Mouse (Mus musculus) liver, postnatal 0 days (tissue): ENCODE data around the gene Lrrc4. TPM values are rescaled to one million over a fixed set of nuclear protein-coding genes. Genes with fewer than 3 reads are reported as not detected.
A peak's percentile ranks its signal among the peaks of the same experiment; 100 is the strongest.

Experiments
- ATAC-seq: fragments of 200-750 bp; cut with Nextera tagmentation; 2 replicates; pipeline ENCODE4 v1.8.0; 2017; ENCODE audit warnings: mild to moderate bottlenecking, moderate library complexity
- DNase-seq: peaks from one replicate; pipeline ENCODE4 v3.0.0-alpha.2; 2016
- H3K27ac ChIP-seq: fragments of 300-500 bp; sonication (generic); 2 replicates; pipeline ENCODE4 v1.5.1; 2014; ENCODE audit warnings: antibody characterized with exemption, moderate library complexity, mild to moderate bottlenecking, low read depth
- H3K27me3 ChIP-seq: fragments of 300-500 bp; sonication (generic); 2 replicates; pipeline ENCODE4 v1.6.1; 2014; ENCODE audit warnings: low read length, control low read depth, mixed read lengths; ENCODE audit not compliant: insufficient read depth
- H3K36me3 ChIP-seq: fragments of 300-500 bp; sonication (generic); replicated peaks from 2 replicates; pipeline ENCODE4 v1.6.1; 2014; ENCODE audit warnings: mild to moderate bottlenecking, control low read depth, low read length, moderate library complexity, mixed read lengths; ENCODE audit not compliant: insufficient read depth
- H3K4me1 ChIP-seq: fragments of 300-500 bp; sonication (generic); 2 replicates; pipeline ENCODE4 v1.6.1; 2014; ENCODE audit warnings: antibody characterized with exemption, mild to moderate bottlenecking, control low read depth; ENCODE audit not compliant: insufficient read depth
- H3K4me2 ChIP-seq: fragments of 300-500 bp; sonication (generic); 2 replicates; pipeline ENCODE4 v1.6.1; 2014; ENCODE audit warnings: low read depth, mild to moderate bottlenecking, low read length, moderate library complexity, mixed read lengths
- H3K4me3 ChIP-seq: fragments of 300-500 bp; sonication (generic); 2 replicates; pipeline ENCODE4 v1.5.1; 2014; ENCODE audit warnings: low read depth, low read length
- H3K9ac ChIP-seq: fragments of 300-500 bp; sonication (generic); replicated peaks from 2 replicates; pipeline ENCODE4 v1.6.1; 2014; ENCODE audit warnings: mild to moderate bottlenecking, moderate library complexity
- H3K9me3 ChIP-seq: fragments of 300-500 bp; sonication (generic); 2 replicates; pipeline ENCODE4 v1.6.1; 2016; ENCODE audit warnings: mild to moderate bottlenecking, control low read depth, low read length, mixed read lengths
- CTCF ChIP-seq: sonication (generic); IDR thresholded peaks from 2 replicates; pipeline ENCODE4 v1.5.1; 2016; ENCODE audit warnings: antibody characterized with exemption, low read depth
- EP300 ChIP-seq: IDR thresholded peaks from 2 replicates; pipeline ENCODE4 v1.6.1; 2016; ENCODE audit warnings: antibody characterized with exemption, low read depth, mild to moderate bottlenecking
- WGBS: fragments of 180-500 bp; shearing (Covaris S2); extraction: QIAGEN DNeasy Blood & Tissue Kit; methylation state at CpG from one replicate; pipeline ENCODE4 v1.1.7; 2014; ENCODE audit not compliant: insufficient replicate concordance; 5-methylcytosine and 5-hydroxymethylcytosine counted together
- polyA plus RNA-seq: library from polyadenylated mRNA; unstranded; fragments of >200 nt; fragmentation: Nextera tagmentation; extraction: Ambion mirVana; gene quantifications from 2 replicates; pipeline ENCODE4 v1.2.1, GENCODE M21; 2015

Lrrc4 gene
- polyA plus RNA-seq, 1 experiment from 2014 or later = 0.08 TPM

- TF ChIP-seq EP300 (no peak), CTCF (no peak)
- Histone ChIP-seq H3K27ac (no peak overlapping the region), H3K27me3 (no peaks in the 10 kb centered on the region), H3K9ac (no peak overlapping the region), H3K4me2 (no peak overlapping the region), H3K4me1 (no peaks in the 10 kb centered on the region), H3K4me3 (no peak overlapping the region), H3K36me3 (no peaks in the 10 kb centered on the region), H3K9me3 (no peaks in the 10 kb centered on the region)
- DNase-seq (no peak), ATAC-seq (no peak)
- 86% methylated on average over 10 of the region's 10 CpGs for WGBS
These were observed 33.6 kb upstream of the Lrrc4 start for GRCm38 (mm10) chr6:28865112-28865511.

DNA sequence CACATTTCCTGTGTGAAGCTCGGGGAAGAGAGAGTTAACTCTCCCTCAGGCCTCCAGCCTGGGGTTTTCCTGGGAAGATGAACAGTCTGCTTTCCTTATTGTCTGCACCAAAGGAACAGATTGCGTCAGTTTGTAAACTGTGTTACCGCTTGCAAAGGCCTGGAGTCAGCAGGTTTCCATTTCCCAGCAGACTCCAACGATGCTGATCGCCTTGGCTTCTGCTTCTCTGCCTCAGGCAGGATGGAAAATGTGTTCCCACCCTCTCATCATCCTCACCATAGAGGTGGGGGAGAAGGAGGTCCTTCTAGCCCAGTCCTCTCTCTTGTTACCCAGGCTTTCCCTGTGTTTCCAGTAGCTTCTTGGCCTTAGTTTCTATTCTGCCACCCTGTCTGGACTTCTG lies 33.1 kb upstream of the Lrrc4 start:
- DNase-seq = no peak
- Histone ChIP-seq H3K4me3 (no peak overlapping the region), H3K4me2 (no peak overlapping the region), H3K9me3 (no peaks in the 10 kb centered on the region), H3K27me3 (no peaks in the 10 kb centered on the region), H3K9ac (no peak overlapping the region), H3K27ac (0 out of 2 replicates have a peak overlapping the region, but pooled peaks have one; percentile 22), H3K4me1 (no peaks in the 10 kb centered on the region), H3K36me3 (no peaks in the 10 kb centered on the region)
- no peak for TF ChIP-seq CTCF
- no peak for TF ChIP-seq EP300
- 62% methylated on average over 5 of the region's 5 CpGs for WGBS
- ATAC-seq = peak; percentile 36; the same call in 1 of the 2 replicates

GRCm38 (mm10) chr6:28862304-28862703 lies 30.8 kb upstream of the Lrrc4 start:
- Histone ChIP-seq H3K9ac (no peak overlapping the region), H3K4me2 (no peak overlapping the region), H3K27ac (no peak overlapping the region), H3K36me3 (0 out of 2 replicates have a peak, but pooled peaks cover 3% of the 10 kb centered on the region), H3K4me3 (no peak overlapping the region), H3K9me3 (no peaks in the 10 kb centered on the region), H3K4me1 (no peaks in the 10 kb centered on the region; the same call in 1 of the 2 replicates), H3K27me3 (no peaks in the 10 kb centered on the region)
- DNase-seq = no peak
- 82% methylated on average over 8 of the region's 8 CpGs for WGBS
- TF ChIP-seq EP300 (no peak), CTCF (no peak)
- no peak for ATAC-seq

GRCm38 (mm10) chr6:28860922-28861321 lies 29.4 kb upstream of the Lrrc4 start:
- no peak for ATAC-seq
- no peak overlapping the region for H3K9ac ChIP-seq
- no peak overlapping the region for H3K27ac ChIP-seq
- H3K9me3 ChIP-seq = no peaks in the 10 kb centered on the region
- no peak overlapping the region for H3K4me3 ChIP-seq
- H3K4me2 ChIP-seq = no peak overlapping the region
- H3K4me1 ChIP-seq = peaks cover 8% of the 10 kb centered on the region
- 62% methylated on average over 2 of the region's 2 CpGs for WGBS
- 0 out of 2 replicates have a peak, but pooled peaks cover 3% of the 10 kb centered on the region for H3K36me3 ChIP-seq
- no peak for DNase-seq
- TF ChIP-seq CTCF = no peak
- no peaks in the 10 kb centered on the region for H3K27me3 ChIP-seq

GRCm38 (mm10) chr6:28860450-28860849 lies 28.9 kb upstream of the Lrrc4 start:
- Histone ChIP-seq H3K9me3 (no peaks in the 10 kb centered on the region), H3K36me3 (0 out of 2 replicates have a peak, but pooled peaks cover 3% of the 10 kb centered on the region), H3K4me2 (no peak overlapping the region), H3K4me1 (peaks cover 8% of the 10 kb centered on the region), H3K27me3 (no peaks in the 10 kb centered on the region), H3K27ac (no peak overlapping the region), H3K4me3 (no peak overlapping the region), H3K9ac (no peak overlapping the region)
- WGBS = 77% methylated on average over 2 of the region's 2 CpGs
- no peak for ATAC-seq
- TF ChIP-seq EP300 (no peak), CTCF (no peak)
- DNase-seq = no peak

DNA sequence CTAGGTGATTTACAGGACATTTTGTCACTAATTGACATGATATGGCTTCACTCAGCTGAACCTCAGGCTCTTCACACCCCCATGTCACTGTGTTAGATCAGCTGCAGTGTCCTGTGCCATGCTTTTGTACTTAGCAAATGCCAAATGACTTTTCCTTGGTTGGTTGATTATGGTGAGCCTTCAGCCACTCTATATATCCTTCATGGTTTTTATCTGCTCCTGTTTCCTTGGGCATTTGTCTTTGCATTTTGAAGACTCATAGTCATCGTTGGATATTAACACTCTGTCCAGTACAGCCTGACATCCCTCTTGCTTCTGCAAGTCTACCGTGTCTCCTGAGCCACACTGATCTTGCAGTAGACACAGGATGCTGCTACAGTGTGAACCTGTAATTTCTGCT lies 27.5 kb upstream of the Lrrc4 start:
- H3K4me2 ChIP-seq = no peak overlapping the region
- 75% methylated on average over 2 of the region's 2 CpGs for WGBS
- no peak for TF ChIP-seq EP300
- no peak for TF ChIP-seq CTCF
- DNase-seq (no peak), ATAC-seq (no peak)
- no peak overlapping the region for H3K9ac ChIP-seq
- H3K4me1 ChIP-seq = peaks cover 8% of the 10 kb centered on the region
- no peak overlapping the region for H3K4me3 ChIP-seq
- no peak overlapping the region for H3K27ac ChIP-seq
- H3K9me3 ChIP-seq = no peaks in the 10 kb centered on the region
- no peaks in the 10 kb centered on the region for H3K27me3 ChIP-seq
- H3K36me3 ChIP-seq = 0 out of 2 replicates have a peak, but pooled peaks cover 6% of the 10 kb centered on the region
